Mouse (Mus musculus) adrenal gland, postnatal 10 days (tissue): ENCODE measurements around the gene Prpf18. TPM values are rescaled to one million over a fixed set of nuclear protein-coding genes. Genes with fewer than 3 reads are reported as not detected.
"Not testable (repeated sequence)": the region's sequence is repeated elsewhere in the genome, so short reads cannot be mapped to it uniquely, and the experiment has no call there.

Source experiments
- DNase-seq: peaks from one replicate; pipeline ENCODE4 v3.0.0; 2021; ENCODE audit warnings: mixed read lengths
- total RNA-seq, 2 experiments: library from RNA; stranded (reverse); gene quantifications; 2 replicates each; pipeline ENCODE4 v1.2.3; 2021

The Prpf18 gene
- total RNA-seq, 2 experiments from 2014 or later: 34.6 to 40.0 TPM

- DNase-seq: no peak
Observed at GRCm38 (mm10) chr2:4615014-4615546, 36.8 kb downstream of the Prpf18 start.

DNA sequence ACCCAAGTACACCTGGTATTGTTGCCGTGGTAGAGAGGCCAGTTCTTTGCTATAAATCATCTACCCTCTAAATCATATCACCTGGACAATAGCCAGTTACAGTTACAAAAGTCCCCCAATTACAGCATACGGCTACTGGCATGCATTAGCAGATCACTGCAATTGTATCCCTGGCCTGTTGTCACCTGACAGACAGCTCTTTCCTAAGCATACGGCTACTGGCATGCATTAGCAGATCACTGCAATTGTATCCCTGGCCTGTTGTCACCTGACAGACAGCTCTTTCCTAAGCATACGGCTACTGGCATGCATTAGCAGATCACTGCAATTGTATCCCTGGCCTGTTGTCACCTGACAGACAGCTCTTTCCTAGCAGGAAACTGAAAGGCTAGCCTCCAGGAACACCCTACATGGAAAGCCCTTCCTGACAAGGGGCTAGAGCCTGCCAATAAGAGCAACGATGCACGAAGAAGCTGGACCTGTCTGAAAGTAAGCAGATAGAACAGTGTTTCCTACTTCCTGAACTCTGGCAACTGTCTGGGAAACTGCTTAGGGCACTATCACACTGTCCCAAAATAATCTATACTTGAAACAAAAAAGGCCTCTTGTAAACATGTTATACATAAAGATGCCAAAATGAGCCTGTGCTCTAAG lies 37.5 kb downstream of the Prpf18 start:
- not testable (repeated sequence) for DNase-seq

- DNase-seq: no peak
Observed at GRCm38 (mm10) chr2:4611704-4612103, 40.2 kb downstream of the Prpf18 start.

GRCm38 (mm10) chr2:4611295-4611694 lies 40.6 kb downstream of the Prpf18 start:
- DNase-seq: no peak

DNA sequence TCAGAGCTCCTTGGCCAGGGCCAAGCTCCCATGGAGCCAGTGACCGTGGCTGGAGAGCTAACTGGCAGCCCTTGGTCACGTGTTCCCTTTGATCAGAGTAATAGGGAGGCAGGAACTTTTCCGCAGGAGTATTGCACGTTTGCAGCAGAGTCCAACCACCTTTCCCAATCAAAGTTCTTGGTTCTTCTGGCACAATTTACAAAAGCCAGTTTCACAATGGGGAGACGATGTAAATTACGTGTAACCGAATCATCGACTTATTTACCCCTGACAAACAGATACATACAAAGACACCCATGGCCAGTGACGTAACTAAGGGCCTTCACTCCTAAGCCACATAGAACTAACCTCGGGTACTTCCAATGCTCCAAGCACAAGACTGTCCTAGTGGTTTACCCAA lies 42.5 kb downstream of the Prpf18 start:
- DNase-seq: peak; percentile 38

GRCm38 (mm10) chr2:4608253-4608652 lies 43.7 kb downstream of the Prpf18 start:
- no peak for DNase-seq

DNA sequence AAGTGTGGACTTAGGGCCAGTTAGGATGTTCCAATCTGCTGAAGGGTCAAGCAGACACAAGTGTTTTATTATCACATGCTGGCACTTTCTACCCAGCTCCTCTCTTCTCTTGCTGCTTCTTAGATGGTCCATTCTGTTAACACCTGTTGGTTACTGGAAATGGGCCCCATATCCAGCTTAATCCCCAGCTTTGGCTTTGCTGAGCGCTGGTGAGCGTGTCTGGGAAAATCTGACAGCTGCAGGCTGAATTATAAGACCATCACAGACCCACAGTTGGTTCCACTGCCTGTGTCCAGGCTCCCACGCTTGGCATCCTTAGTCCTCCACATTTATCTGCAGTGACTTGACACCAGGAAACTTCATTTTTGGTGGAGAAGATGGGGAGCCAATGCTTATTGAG lies 45.4 kb downstream of the Prpf18 start:
- no peak for DNase-seq

- no peak for DNase-seq
Observed at GRCm38 (mm10) chr2:4603361-4603945, 48.5 kb downstream of the Prpf18 start.

DNA sequence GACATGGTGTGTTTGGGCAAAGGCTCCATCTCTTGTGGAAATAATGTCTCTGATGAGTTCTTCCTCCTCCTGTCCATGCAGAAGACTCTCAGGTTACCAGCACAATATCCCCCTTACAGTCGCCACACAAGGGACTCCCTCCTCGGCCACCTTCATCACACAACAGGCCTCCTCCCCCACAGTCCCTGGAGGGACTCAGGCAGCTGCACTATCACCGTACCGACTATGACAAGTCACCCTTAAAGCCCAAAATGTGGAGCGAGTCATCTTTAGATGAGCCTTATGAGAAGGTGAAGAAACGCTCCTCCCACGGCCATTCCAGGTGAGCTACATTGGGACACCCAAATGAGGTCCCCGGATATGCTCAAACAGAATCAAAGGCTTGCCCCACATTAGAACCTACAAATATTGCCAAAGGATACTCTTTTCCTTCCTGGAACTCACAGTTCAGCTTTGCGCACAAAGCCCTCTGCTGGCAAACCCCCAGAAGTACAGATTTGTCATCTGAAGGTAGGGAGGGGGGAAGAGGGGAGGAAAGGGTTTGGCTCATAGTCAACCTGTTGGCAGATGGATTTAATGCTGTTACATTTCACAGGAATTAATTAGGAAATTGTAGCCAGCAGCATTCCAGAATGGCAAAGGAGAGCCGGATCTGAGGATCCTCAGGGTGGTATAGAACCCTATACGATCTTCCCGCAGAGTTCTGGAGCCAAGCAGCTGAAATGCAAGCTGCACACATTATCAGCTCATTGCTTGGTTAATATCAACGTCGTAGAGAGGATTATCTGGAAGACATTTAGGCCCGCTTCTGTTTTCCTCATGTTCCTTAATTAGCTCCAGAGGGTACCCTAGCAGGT lies 50.7 kb downstream of the Prpf18 start:
- DNase-seq: peak; percentile 81

- no peak for DNase-seq
Observed at GRCm38 (mm10) chr2:4596992-4597391, 54.9 kb downstream of the Prpf18 start.

DNA sequence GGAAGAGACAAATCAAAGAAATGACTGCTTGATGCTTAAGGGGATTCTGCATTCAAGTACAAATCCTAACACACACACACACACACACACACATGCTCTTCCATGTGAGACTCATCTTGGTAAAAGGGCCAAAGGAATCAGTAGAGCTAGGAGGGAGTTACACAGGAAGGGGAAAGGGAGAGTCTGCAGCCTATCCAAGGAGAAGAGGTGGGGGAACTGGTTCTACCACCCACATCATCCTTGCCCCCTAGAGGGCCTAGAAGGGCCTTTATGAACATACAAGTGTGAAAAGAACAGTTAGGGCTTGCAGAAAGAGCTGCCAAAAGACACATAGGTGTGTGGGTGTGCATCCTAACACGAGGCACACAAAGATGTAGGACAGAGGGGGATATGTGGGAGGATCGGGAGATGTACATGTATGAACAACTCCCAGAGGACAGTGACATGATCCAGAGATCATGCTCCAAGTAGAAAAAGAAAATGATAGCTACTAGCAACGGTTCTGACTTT lies 58.0 kb downstream of the Prpf18 start:
- no peak for DNase-seq

DNA sequence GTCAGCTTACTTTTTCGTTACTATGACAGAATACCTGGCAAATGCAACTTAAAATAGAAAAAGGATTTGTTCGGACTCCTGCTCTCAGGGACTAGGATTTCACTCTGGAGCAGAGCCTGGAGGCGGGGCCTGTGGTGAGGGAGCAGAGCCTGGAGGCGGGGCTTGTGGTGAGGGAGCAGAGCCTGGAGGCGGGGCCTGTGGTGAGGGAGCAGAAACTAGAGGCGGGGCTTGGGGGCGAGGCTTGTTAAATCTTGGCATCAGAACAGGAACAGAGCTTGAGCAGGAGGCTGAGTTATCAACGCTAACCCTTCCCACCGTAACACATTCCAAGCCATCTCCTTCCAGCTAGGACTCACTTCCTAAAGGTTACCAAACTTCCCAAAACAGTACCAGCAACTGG lies 58.5 kb downstream of the Prpf18 start:
- peak; percentile 64 for DNase-seq

GRCm38 (mm10) chr2:4592666-4593065 lies 59.2 kb downstream of the Prpf18 start:
- DNase-seq: no peak

GRCm38 (mm10) chr2:4591647-4592046 lies 60.3 kb downstream of the Prpf18 start:
- DNase-seq: no peak

DNA sequence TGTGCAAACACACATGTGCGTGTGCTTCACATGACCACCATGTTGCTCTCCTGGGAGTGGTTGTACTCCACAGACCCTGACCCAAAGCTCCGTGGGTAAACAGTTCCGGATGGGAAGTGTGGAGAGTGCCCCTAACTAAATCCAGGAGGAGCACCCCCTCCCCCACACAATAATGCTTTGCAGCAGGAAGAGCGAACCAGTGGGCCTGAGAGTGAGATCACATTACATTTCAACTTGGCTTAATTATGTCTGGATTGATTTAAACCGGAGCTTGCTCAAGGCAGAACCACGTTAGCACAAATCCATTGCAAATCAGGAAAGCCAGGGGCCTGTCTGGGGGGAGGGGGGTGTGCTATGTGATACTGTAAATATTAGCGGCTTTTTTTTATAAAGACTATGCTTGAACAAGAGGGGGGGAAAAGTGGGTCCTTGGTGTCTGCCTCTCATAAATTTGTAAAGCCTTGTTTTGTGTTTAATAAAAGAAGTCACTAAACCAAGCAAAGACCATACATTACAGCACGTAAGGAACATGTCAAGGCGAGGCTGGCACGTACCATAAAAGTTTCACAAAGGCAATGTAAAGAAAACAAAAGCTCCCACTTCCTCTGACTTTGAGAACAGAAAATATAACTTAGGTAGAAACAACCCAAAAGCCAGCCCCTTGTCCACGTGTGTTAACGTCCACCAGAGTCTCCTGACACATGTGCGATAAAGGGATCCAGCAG lies 64.1 kb downstream of the Prpf18 start:
- DNase-seq: no peak

DNA sequence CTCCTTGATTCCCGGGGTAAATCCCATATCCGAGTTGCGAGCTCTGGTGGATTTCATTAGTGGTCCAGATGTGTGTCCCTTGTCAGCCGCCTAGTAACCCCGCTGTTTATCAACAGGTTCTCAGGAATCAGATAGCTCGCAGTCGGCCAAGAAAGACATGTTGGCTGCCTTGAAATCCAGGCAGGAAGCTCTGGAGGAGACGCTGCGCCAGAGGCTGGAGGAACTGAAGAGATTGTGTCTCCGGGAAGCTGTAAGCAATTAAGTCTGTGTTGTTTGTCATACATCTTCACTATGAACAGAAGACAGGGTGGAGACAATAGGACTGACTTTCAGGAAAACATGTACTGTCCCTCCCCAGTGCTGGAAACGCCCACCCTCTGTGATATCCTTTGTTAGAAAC lies 65.7 kb downstream of the Prpf18 start:
- no peak for DNase-seq

- DNase-seq: no peak
Observed at GRCm38 (mm10) chr2:4584252-4584651, 67.7 kb downstream of the Prpf18 start.

- no peak for DNase-seq
Observed at GRCm38 (mm10) chr2:4582930-4583329, 69.0 kb downstream of the Prpf18 start.

DNA sequence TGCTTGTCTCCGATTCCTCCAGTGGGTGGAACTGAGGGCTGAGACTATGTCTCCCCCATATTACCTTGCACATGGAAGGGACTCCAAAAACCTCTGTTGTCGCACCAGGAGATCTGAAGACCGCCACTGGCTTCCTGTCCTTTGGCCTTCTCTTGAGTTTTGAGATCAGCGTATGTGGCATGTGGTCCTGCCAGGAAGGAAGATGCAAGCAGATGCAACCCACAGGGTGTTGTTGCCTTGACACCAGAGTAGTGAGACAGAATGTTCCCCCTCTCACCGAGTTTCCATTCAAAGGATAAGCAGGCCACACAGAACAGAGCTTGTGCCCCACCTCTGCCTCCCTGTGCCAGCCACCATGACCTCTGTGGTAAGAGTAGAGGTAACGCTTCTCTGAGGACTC lies 71.2 kb downstream of the Prpf18 start:
- DNase-seq: no peak

DNA sequence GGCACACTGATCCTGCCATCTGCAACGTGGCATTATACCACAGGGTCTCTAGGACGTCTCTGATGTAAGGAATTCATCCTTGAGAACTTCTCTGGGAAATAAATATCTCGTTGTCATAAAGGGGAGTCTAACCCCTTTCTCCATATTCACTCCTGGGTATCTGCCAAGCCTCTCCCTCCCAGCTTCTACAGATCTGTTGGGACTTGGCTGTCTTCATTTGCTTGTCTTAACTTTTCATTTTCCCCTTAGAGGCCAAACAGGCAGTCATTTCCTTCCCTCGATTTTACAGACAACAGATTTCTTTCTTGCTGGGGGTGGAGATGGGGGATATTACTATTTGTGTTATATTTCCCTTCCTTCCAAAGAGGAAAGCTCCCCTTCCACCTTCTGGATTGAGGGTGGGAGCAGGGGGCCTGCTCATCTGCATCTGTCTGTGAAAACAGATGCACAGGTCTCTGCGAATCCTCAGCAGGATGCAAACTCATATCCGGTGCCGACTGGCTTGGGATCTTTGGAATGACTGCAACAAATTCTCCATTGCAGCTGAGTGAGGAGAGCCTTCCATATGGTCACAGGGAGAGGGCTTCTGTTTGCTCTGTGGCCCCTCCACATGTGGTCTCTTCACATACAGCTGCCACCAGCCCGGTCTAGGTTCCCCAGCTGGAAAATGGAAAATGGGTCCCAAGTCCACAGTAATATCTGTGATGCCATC lies 72.4 kb downstream of the Prpf18 start:
- no peak for DNase-seq

DNA sequence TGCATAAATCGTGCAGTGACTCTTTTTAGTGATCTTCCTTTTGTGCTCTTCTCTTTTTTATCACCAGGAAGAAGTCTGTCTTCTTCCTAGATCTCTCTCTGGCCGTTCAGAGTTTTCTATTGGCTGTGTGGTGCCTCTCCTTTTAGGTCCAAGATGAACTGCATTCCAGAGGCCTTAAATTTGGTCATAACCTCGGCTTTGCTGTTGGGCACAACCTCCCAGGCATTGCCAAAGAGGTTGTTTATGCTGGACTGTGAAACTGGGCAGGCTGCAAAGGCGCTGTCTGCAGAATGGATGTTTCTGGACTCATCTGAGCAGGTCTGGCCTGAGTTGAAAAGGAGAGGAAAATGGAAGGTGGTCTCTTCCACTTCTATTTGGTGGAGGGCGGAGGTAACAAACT lies 73.6 kb downstream of the Prpf18 start:
- no peak for DNase-seq

- DNase-seq: no peak
Observed at GRCm38 (mm10) chr2:4575975-4576374, 75.9 kb downstream of the Prpf18 start.
